Mouse (Mus musculus) lung, embryonic 16.5 days (tissue): ENCODE data around the gene Rps6ka2. TPM values are rescaled to one million over a fixed set of nuclear protein-coding genes. Genes with fewer than 3 reads are reported as not detected.
"Not testable (repeated sequence)": the region's sequence is repeated elsewhere in the genome, so short reads cannot be mapped to it uniquely, and the experiment has no call there.

Experiments used
- ATAC-seq: fragments of 200-750 bp; cut with Nextera tagmentation; 2 replicates; pipeline ENCODE4 v1.8.0; 2017; ENCODE audit warnings: low read depth, mild to moderate bottlenecking, moderate library complexity
- H3K27ac ChIP-seq: fragments of 300-500 bp; sonication (generic); 2 replicates; pipeline ENCODE4 v1.5.1; 2014; ENCODE audit warnings: mild to moderate bottlenecking, control low read depth, low read length
- H3K27me3 ChIP-seq: fragments of 300-500 bp; sonication (generic); 2 replicates; pipeline ENCODE4 v1.6.1; 2014; ENCODE audit warnings: low read depth, low read length, mixed read lengths; ENCODE audit not compliant: control insufficient read depth, insufficient read depth
- H3K36me3 ChIP-seq: fragments of 300-500 bp; sonication (generic); 2 replicates; pipeline ENCODE4 v1.6.1; 2014; ENCODE audit warnings: low read length; ENCODE audit not compliant: control insufficient read depth, insufficient read depth
- H3K4me1 ChIP-seq: fragments of 300-500 bp; sonication (generic); replicated peaks from 2 replicates; pipeline ENCODE4 v1.6.1; 2014; ENCODE audit warnings: low read length, mixed read lengths; ENCODE audit not compliant: control insufficient read depth, insufficient read depth
- H3K4me2 ChIP-seq: fragments of 300-500 bp; sonication (generic); 2 replicates; pipeline ENCODE4 v1.6.1; 2014; ENCODE audit warnings: low read depth, low read length, control low read depth
- H3K4me3 ChIP-seq: fragments of 300-500 bp; sonication (generic); 2 replicates; pipeline ENCODE4 v1.5.1; 2014; ENCODE audit warnings: mild to moderate bottlenecking, low read length, control low read depth
- H3K9ac ChIP-seq: fragments of 300-500 bp; sonication (generic); 2 replicates; pipeline ENCODE4 v1.6.1; 2014; ENCODE audit warnings: low read length, control low read depth
- H3K9me3 ChIP-seq: fragments of 300-500 bp; sonication (generic); 2 replicates; pipeline ENCODE4 v1.6.1; 2016; ENCODE audit warnings: low read length; ENCODE audit not compliant: control insufficient read depth
- WGBS: fragments of 180-500 bp; shearing (Covaris S2); extraction: QIAGEN DNeasy Blood & Tissue Kit; methylation state at CpG from one replicate; pipeline ENCODE4 v1.1.7; 2014; 5-methylcytosine and 5-hydroxymethylcytosine counted together
- polyA plus RNA-seq: library from polyadenylated mRNA; unstranded; fragments of >200 nt; fragmentation: Nextera tagmentation; extraction: Ambion mirVana; gene quantifications from 2 replicates; pipeline ENCODE4 v1.2.1, GENCODE M21; 2015

Rps6ka2 gene
- polyA plus RNA-seq: 10.5 and 10.6 TPM in 2 replicates

DNA sequence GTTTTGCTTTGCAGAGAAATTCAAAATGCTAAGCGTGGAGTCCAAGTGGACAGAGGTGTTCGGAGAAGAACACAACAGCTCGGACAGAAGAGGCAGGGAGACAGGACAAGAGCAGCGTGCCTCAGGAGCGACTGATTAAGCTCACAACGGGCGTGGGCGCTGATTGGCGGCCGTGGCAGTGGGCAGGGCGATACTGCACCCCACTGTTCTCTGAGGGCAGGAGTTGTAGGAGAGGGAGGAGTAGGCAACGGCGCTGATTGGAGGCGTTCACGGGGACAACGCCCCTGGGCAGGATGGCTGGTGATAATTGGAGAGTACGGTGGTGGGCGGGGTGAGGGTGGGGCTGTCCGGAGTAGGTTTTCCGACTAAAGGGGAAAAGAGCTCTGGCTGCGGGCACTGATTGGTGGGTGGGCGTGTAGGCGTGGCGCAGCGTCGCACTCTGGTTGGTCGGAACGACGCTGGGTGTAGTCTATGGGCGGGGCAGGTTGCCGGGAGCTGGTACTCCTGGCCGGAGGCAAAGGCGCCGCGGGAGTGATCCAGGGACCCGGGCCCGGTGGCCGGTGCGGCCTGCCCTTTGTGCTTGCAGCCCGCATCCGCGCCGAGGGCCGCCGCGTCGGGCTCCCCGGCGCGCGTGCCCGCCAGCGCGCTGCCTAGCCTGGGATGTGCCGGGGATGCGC is at the start of gene Rps6ka2:
Gene Rps6ka2, plus strand, starts transcription at position 489 of the 677 bp plus-strand sequence.
- Histone ChIP-seq H3K9me3 (no peaks in the 10 kb centered on the region), H3K4me3 (peak within 1 kb of the TSS; percentile 61), H3K9ac (peak within 1 kb of the TSS; percentile 66), H3K36me3 (no peaks in the 10 kb centered on the region), H3K27me3 (no peaks in the 10 kb centered on the region), H3K4me2 (peak within 1 kb of the TSS; percentile 87), H3K4me1 (peaks cover 12% of the 10 kb centered on the region), H3K27ac (peak within 1 kb of the TSS; percentile 90)
- peak; percentile 100 for ATAC-seq
- WGBS: under 1% methylated on average over 55 of the region's 56 CpGs

GRCm38 (mm10) chr17:7120835-7121234 is 49.1 kb upstream of the Rps6ka2 start:
- WGBS: 73% methylated on average over 3 of the region's 3 CpGs
- H3K27me3 ChIP-seq, H3K4me2 ChIP-seq, H3K4me3 ChIP-seq, ATAC-seq, H3K27ac ChIP-seq, H3K9me3 ChIP-seq, H3K4me1 ChIP-seq, H3K36me3 ChIP-seq, H3K9ac ChIP-seq: not testable (repeated sequence)

GRCm38 (mm10) chr17:7122554-7122953 is 47.4 kb upstream of the Rps6ka2 start:
- ATAC-seq, H3K9ac ChIP-seq, H3K4me2 ChIP-seq, H3K36me3 ChIP-seq, H3K4me3 ChIP-seq, H3K27ac ChIP-seq, H3K4me1 ChIP-seq, H3K27me3 ChIP-seq, H3K9me3 ChIP-seq: not testable (repeated sequence)
- 50% methylated on average over 11 of the region's 11 CpGs for WGBS

- 46% methylated on average over 6 of the region's 10 CpGs for WGBS
- H3K4me3 ChIP-seq, H3K9ac ChIP-seq, H3K4me1 ChIP-seq, H3K27me3 ChIP-seq, H3K4me2 ChIP-seq, H3K36me3 ChIP-seq, ATAC-seq, H3K9me3 ChIP-seq, H3K27ac ChIP-seq: not testable (repeated sequence)
Measured at GRCm38 (mm10) chr17:7126475-7126874, 43.4 kb upstream of the Rps6ka2 start.

- not testable (repeated sequence) for H3K36me3 ChIP-seq, H3K27me3 ChIP-seq, ATAC-seq, H3K9ac ChIP-seq, H3K4me3 ChIP-seq, H3K4me1 ChIP-seq, H3K4me2 ChIP-seq, H3K27ac ChIP-seq, H3K9me3 ChIP-seq
- no CpG with 5 or more reads among the region's 7 CpGs for WGBS
Measured at GRCm38 (mm10) chr17:7134002-7134401, 35.9 kb upstream of the Rps6ka2 start.

- H3K36me3 ChIP-seq, H3K9me3 ChIP-seq, H3K4me2 ChIP-seq, H3K9ac ChIP-seq, H3K27me3 ChIP-seq, H3K4me3 ChIP-seq, ATAC-seq, H3K27ac ChIP-seq, H3K4me1 ChIP-seq: not testable (repeated sequence)
- 82% methylated on average over 7 of the region's 8 CpGs for WGBS
Measured at GRCm38 (mm10) chr17:7135277-7135676, 34.6 kb upstream of the Rps6ka2 start.

DNA sequence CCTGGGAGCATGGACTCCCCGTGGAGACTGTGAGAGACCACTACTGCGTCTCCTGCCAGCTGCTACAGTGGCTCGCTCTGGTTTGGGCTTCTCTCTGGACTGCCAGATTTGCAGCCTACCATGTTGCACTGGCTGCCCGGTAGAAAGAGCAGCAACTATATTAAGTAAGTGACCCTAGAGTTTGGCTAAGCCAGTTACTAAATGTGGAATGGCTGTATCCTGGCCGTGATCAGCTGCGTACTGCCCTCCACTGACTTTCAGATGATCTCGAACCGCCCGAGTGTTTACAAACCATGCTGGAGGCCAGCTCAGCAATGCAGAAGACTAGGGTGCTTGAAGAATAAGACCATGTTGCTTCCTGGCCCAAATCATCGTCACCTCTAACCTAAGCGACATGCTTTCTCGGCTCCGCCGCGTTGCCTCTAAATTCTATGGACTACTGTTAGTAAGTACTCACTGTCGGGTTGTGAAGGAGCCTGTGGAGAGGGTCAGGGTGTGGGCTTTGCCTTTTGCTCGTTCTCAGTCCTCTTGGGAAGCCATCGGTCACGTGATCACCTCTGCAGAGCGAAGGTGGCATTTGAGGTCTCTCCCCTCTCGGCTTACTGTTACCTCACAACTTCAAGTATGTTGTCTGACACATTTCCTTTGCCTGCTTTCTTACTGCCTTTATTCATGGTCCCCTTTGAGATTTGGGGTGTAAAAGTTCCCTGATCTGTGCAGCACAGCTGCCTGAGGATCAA is 31.6 kb upstream of the Rps6ka2 start:
- Histone ChIP-seq H3K4me2 (no peak overlapping the region), H3K9me3 (no peaks in the 10 kb centered on the region), H3K27ac (no peak overlapping the region), H3K4me3 (no peak overlapping the region), H3K36me3 (no peaks in the 10 kb centered on the region), H3K4me1 (no peaks in the 10 kb centered on the region), H3K9ac (no peak overlapping the region), H3K27me3 (no peaks in the 10 kb centered on the region)
- ATAC-seq: no peak
- WGBS: 55% methylated on average over 21 of the region's 21 CpGs

- Histone ChIP-seq H3K9me3 (no peaks in the 10 kb centered on the region), H3K36me3 (no peaks in the 10 kb centered on the region), H3K4me2 (no peak overlapping the region), H3K27ac (no peak overlapping the region), H3K4me1 (no peaks in the 10 kb centered on the region), H3K27me3 (no peaks in the 10 kb centered on the region), H3K9ac (no peak overlapping the region), H3K4me3 (no peak overlapping the region)
- 79% methylated on average over 10 of the region's 10 CpGs for WGBS
- no peak for ATAC-seq
Measured at GRCm38 (mm10) chr17:7140399-7141174, 29.3 kb upstream of the Rps6ka2 start.

- no peaks in the 10 kb centered on the region for H3K27me3 ChIP-seq
Measured at GRCm38 (mm10) chr17:7142367-7142766, 27.5 kb upstream of the Rps6ka2 start.

More at GRCm38 (mm10) chr17:7142367-7142766, 27.5 kb upstream of the Rps6ka2 start:
- Histone ChIP-seq H3K4me3 (no peak overlapping the region), H3K27ac (no peak overlapping the region), H3K36me3 (no peaks in the 10 kb centered on the region), H3K4me1 (no peaks in the 10 kb centered on the region), H3K9me3 (no peaks in the 10 kb centered on the region), H3K4me2 (no peak overlapping the region), H3K9ac (no peak overlapping the region)
- no peak for ATAC-seq
- WGBS: 45% methylated on average over 4 of the region's 4 CpGs
